Mouse (Mus musculus): ENCODE results near the gene Rad51d.

Rad51d gene

GRCm38 (mm10) chr11:82889524-82890341 lies 681 bp downstream of the Rad51d start:
- DNase-seq, result no peak

DNA sequence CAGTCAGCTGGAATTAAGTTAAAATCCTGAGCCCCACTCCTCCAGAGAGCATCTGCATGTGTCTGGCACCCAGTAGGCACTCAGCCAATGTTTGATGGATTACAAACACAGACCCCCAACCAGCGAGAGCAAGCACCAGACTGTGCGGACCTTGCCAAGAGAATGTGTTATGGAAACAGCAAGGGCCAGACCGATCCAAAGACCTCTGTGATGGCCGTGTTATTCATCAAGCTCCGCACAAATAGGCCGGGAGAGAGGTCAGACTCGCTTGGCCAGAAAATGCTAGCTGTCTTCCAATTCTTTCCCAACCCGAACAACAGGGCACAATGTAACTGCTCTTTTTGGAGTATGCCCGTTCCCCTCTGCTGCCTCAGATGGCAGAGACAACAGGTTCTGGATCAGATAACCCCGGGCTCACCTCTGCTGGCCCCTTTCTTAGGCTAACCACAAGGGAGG lies 1.9 kb downstream of the Rad51d start:
- peak; percentile 57 for DNase-seq

DNA sequence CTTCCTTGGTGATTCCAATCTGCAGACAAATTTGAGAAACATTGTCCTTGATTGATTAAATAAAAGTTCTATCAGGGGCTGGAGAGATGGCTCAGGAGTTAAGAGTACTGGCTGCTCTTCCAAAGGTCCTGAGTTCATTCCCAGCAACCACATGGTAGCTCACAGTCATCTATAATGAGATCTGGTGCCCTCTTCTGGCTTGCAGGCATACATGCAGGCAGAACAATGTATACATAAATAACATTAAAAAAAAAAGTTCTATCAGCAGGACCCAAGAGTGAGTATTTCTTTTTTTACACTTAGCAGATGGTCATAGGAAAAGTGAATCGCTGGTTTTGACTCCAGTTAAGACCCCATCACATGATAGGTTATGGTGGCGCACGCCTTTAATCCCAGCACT lies 3.9 kb downstream of the Rad51d start:
- no peak for DNase-seq

DNA sequence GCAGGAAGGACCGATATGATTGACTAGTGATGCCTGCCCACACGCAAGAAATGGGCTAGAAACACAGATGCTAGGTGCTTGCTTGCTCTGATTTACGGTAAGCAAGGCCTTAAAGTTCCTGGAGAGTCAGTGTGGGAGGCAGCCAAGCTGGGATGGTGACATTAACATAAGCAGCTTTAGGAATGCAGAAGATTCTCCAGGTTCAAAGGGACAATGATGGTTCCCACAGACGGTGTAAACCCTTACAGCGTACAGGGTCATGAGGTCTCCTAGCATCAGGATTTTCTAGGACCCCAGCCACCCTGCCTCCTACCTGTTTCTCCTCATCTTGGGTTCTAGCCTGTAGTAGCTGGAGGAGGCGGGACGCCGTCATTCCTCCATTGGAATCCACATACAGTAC lies 7.2 kb downstream of the Rad51d start:
- DNase-seq, result no peak

DNA sequence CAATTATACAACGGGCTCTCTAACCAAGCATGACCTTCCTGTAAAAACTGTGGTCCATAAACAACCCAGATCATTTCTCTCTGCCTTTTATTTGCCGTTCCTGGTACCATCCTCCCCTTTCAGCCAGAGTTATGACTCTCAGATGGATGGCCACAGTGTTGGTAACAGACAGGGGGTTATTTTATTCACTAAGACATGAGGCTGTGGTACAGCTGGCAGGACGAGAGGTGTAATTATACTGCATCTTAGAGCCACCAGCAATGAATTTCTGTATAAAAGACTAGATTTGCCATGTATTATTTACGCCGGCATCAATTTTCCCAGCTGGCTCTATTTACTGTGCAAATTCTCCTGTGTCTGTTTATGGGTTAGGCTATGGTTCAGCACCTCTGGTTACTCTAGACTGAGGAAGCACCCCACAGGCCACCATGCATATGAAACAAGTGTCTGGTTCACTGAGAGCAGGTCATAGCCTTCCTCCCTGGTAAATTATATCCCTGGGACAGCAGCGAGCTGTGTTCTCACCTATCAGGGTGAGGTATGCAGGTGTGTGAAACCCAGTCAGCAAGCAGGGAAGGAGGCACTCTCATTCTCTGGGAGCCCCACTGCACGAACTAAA lies 12.6 kb downstream of the Rad51d start:
- no peak for DNase-seq

GRCm38 (mm10) chr11:82875631-82876030 lies 14.8 kb downstream of the Rad51d start:
- no peak for DNase-seq

DNA sequence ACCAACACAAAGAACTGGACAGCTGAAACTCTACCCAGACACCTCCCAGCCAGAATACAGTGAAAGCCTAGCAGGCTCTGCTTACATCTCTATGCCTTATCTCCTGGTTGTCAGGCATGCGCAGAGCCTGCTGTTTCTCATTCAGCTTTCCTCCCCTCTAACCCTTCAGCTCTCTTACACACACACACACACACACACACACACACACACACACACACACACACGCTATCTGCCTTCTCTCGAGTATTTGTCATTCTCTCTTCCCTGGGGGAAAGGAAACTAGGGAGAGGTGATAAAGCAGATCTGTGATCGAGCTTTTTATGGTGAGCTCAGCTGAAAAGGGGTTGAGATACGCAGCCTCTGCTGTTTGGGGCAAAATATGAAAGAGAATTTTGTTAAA lies 15.5 kb downstream of the Rad51d start:
- DNase-seq, result no peak

GRCm38 (mm10) chr11:82871031-82871446 lies 19.4 kb downstream of the Rad51d start, which contains the start of gene Rffl:
Rffl (minus strand) TSS chr11:82871210.
- DNase-seq, result peak; percentile 96

DNA sequence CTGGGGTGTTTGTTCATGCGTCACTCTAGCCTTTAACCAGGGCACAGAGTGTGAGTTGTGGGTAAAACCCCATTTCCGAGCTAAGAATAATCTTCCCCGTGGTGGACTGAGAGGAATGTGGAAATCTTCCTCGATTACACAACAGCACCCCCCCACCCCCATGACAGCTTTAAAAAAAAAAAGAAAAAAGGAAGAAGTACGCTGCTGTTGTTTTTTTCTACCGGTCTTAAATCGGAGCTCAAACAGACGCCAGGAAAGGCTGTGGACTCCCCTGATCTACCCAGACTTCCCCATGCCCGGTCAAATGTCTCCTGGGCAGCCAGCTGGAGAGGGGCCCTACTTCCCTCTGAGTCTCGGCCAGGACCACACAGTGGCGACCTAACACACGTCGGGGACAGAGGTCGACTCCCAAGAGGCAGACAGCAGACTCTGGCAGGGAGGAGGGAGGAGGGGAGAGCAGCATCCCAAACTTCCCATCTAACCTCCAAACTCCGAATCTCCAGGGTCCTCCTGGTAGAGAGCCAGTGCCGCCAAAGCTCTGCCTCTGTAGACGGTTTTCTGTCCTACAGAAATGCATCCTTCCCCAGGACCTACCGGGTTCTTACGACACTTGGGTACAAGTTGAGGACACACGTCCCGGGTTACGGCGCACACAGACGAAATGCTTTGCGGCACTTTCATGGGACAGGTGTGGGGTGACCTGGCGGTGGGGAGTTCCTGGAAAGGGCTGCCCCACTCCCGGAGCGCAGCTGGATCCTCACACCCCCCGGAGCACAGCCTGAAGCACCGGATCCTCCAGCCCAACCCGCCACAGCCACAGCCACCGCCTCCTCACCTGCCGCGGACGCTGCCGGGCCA lies 20.0 kb downstream of the Rad51d start:
- DNase-seq, result peak; percentile 81

DNA sequence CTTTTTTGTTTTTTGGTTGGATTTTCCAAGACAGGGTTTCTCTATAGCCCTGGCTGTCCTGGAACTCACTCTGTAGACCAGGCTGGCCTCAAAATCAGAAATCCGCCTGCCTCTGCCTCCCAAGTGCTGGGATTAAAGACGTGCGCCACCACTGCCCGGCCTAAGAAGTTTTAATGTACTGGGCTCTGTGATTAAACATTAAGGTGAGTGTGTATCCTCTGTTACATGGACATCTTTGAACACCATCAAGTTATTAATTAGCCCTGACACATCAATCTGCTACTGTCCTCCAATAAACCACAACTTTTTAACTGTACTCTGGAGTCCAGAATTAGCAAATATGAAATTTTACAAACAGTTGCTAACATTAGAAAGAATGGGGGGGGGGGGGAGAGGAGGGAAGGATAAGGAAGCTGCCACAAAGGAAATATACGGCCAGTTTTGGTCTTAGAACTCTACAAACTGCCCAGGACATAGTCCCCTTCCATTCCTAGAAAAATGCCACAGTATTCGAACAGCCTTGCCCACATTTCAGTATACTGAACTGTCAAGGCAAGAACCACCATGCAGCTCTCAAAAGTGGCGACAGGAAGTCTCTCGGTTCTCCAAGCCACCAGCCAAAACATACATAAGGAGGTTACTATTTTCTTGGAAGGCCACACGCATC lies 20.8 kb downstream of the Rad51d start:
- DNase-seq, result no peak

DNA sequence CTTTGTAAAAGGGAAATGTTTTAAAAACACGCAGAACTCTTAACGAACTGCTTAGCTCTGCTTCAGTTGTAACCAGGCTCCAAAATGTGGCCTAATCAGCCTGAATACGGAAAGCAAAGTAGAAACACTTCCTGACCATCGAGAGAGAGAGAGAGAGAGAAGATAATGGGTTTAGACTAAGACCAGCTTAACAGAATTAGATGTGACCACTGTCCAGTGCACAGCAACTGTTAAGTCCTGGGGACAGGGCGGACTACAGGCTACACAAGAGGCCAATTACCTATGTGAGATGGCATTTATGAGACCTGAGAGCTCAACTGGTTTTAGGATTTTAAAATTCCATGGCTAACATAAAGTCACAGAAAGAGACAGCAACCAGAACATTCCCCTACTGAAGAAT lies 22.5 kb downstream of the Rad51d start:
- no peak for DNase-seq

DNA sequence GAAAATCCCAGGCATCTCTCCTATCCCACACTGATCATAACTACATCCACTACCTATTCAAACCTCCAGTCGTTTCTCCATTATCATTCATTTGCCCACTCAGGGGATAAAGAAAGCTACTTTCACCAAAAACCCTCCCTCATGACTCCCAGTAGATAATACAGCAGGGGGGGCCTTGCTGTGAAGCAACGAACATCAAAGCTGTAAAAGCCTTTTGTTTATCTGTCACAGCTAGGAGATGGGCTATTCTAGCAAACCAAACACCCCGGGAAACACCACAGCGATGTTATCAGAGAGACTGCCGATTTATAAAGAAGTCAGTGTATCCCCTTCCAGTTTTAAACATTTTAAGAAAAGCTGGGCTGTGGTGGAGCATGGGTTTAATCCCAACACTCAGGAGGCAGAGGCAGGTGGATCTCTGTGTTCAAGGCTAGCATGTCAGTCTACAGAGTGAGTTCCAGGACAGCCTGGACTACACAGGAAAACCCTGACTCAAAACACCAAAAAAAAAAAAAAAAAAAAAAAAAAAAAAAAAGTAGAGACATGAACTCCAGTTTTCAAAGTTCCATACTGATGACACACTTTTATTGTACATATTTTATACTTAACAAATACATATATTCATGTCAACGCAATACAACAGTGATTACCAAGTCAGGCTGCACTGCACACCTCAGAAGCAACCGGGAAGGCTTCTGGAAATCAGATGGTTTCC lies 23.4 kb downstream of the Rad51d start:
- no peak for DNase-seq

DNA sequence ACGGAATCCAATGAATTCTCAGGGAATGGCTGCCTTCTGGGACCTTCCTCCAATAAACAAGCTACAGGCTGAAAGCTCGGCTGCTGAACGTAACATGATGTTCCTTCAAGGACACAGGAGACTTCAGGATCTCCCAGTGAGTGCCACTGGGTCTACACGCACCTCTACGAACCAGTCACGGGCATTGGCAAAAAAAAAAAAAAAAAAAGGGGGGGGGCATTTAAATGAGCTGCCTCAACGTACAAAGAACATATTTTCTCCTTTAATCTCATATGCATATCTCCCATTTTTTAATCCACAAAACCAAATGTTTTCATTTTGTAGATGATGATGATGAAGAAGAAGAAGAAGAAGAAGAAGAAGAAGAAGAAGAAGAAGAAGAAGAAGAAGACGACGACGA lies 24.5 kb downstream of the Rad51d start:
- no peak for DNase-seq

- DNase-seq, result no peak
These were observed 26.9 kb downstream of the Rad51d start for GRCm38 (mm10) chr11:82863488-82863931.

DNA sequence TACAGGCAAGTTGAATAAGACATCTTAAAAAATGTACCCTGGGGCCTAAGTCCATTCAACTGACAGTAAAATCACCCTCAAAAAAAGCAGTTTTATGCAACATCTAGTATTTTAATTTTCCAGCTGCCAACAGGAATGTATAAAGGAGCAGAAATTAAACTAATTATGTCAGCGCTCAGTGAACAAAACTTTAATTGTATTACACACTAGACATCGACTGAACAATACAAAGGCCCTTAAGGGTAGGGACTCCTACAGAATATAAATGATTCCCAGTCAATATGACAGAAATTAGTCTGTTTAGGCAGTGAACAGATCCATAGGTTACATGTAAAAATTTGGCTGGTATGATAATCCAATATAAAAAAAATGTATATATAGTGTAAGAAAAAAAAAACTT lies 27.4 kb downstream of the Rad51d start:
- DNase-seq, result no peak

GRCm38 (mm10) chr11:82862638-82863037 lies 27.8 kb downstream of the Rad51d start:
- DNase-seq, result no peak

GRCm38 (mm10) chr11:82861558-82861957 lies 28.9 kb downstream of the Rad51d start:
- DNase-seq, result no peak

- DNase-seq, result no peak
These were observed 29.7 kb downstream of the Rad51d start for GRCm38 (mm10) chr11:82860759-82861158.

DNA sequence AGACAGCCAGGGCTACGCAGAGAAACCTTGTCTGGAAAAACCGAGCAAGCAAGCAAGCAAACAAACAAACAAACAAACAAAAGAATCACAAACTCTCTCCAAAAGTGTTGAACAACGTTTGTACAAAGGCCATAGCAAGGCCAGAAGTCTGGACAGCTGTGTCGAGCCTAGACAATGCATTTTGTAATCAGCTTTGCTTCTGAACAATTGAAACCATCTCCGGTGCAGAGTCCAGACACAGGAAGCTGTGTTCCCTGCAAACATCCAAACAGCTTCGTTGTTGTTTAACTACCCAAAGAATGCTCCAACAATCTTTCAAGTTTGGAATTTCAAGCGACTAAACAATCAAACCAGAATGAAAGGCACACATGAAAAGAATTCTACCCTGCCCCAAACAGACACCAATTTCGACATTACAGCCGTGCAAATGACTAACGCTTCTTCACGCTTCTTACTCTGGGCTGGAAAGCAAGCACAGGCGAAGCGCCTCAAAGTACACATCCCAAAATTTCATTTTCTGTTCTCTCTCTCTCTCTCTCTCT lies 33.0 kb downstream of the Rad51d start:
- no peak for DNase-seq

- DNase-seq, result no peak
These were observed 34.4 kb downstream of the Rad51d start for GRCm38 (mm10) chr11:82856032-82856431.

DNA sequence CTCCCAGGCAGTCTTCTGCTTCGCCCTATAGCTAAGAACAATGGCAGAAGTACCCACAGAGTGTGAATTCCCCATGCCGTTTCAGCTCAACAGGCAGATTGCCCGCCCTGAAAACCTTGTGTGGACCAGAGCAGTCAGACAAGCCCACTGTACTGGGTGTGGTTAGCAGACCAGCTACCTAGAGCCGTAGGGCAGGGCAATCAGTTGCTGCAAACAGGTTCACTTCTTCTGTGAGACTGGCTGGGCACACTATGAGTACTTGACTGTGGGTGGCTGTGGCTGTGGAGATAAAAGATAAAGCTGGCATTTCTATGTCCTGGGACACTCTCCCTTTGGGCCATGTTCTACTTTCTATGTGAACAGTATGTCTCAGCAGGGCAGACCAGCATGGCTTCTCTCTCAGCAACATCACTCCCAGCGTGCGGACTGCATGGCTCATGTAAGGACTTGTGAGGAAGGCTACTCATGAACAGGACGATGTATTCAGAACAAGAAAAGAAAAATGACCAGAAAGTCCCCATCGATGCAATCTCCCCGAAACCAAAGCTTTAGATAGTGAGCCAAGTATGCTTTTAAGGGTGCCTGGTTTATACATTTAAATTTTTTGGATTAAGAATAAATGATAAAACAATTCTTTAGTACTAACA lies 35.0 kb downstream of the Rad51d start:
- DNase-seq, result no peak

Data from kidney, adult 18-20 months (tissue).